Mouse (Mus musculus) thymus, adult 2 months (tissue): ENCODE measurements at regions not wholly inside any gene's neighbourhood (a gene's known extent, or its start where the extent isn't known, plus 50 kb on each side); places are given as distances from the start of the nearest gene placed in this dataset.
"Not testable (repeated sequence)": the region's sequence is repeated elsewhere in the genome, so short reads cannot be mapped to it uniquely, and the experiment has no call there.

Experiments
- DNase-seq: peaks from one replicate; pipeline ENCODE4 v3.0.0; 2021
- H3K27ac ChIP-seq: fragments of 200-500 bp; 2 replicates; pipeline ENCODE4 v1.5.1; 2012; ENCODE audit warnings: low read length, control low read depth; ENCODE audit not compliant: control insufficient read depth, insufficient read depth
- H3K27me3 ChIP-seq: fragments of 200-500 bp; 2 replicates; pipeline ENCODE4 v1.6.1; 2012; ENCODE audit warnings: mild to moderate bottlenecking, low read length, moderate library complexity, mixed read lengths; ENCODE audit not compliant: control insufficient read depth, insufficient read depth
- H3K36me3 ChIP-seq: fragments of 200-500 bp; 2 replicates; pipeline ENCODE4 v1.6.1; 2012; ENCODE audit warnings: mild to moderate bottlenecking, low read length, moderate library complexity; ENCODE audit not compliant: control insufficient read depth, insufficient read depth
- H3K4me1 ChIP-seq: fragments of 200-500 bp; replicated peaks from 2 replicates; pipeline ENCODE4 v1.6.1; 2012; ENCODE audit warnings: low read length; ENCODE audit not compliant: control insufficient read depth, insufficient read depth
- H3K4me3 ChIP-seq: fragments of 200-500 bp; 2 replicates; pipeline ENCODE4 v1.5.1; 2012; ENCODE audit warnings: mild to moderate bottlenecking, low read length, control low read depth, moderate library complexity; ENCODE audit not compliant: control insufficient read depth, insufficient read depth
- CTCF ChIP-seq: fragments of 200-500 bp; IDR thresholded peaks from 2 replicates; pipeline ENCODE4 v1.5.1; 2012; ENCODE audit warnings: mild to moderate bottlenecking, control low read depth, low read length, moderate library complexity, borderline replicate concordance; ENCODE audit not compliant: control insufficient read depth, poor library complexity, insufficient read depth; ENCODE audit errors: extremely low read depth
- POLR2A ChIP-seq: fragments of 200-500 bp; IDR thresholded peaks from 2 replicates; pipeline ENCODE4 v1.6.1; 2012; ENCODE audit warnings: mild to moderate bottlenecking, low read length, control low read depth, moderate library complexity; ENCODE audit not compliant: control insufficient read depth, poor library complexity, insufficient read depth; ENCODE audit errors: extremely low read depth
- WGBS: fragments of 180-500 bp; shearing (Covaris S2); methylation state at CpG from one replicate; pipeline ENCODE4 v1.1.7; 2018; 5-methylcytosine and 5-hydroxymethylcytosine counted together

DNA sequence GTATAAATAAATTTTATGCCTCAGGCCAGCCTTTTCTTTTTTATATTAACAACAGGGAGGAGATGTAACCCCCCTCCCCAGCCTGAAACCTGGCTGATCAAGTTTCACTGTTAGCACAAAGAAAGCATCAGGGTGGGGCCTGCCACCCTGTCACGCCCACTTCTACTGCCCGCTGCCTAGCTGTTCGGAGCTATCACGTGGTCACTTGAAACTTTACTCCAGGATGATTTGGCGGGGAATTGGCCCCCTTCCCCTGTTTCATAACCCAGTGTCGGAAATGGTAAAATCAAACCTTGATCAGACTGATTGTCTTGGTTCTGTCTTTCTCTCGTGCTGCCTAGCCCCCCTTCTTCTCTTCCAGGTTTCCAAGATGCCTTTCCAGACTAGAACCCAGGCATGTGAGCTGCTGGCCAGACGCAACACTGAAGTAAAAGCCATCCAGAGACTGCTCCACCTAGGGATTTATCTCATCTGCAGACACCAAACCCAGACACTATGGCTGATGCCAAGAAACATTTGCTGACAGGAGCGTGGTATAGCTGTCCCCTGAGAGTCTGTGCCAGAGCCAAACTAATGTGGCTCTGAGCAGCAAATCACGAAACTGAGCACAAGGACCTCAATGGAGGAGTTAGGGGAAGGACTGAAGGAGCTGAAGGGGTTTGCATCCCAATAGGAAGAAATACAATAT, 1386.6 kb upstream of the 1700008P02Rik start:
- no peak for TF ChIP-seq POLR2A
- TF ChIP-seq CTCF: no peak
- Histone ChIP-seq H3K4me1 (no peaks in the 10 kb centered on the region), H3K4me3 (no peak overlapping the region), H3K27ac (no peak overlapping the region), H3K27me3 (no peaks in the 10 kb centered on the region), H3K36me3 (no peaks in the 10 kb centered on the region)
- DNase-seq: no peak
- WGBS: 88% methylated on average over 10 of the region's 10 CpGs

GRCm38 (mm10) chr3:8006273-8006672, 1386.0 kb upstream of the 1700008P02Rik start:
- Histone ChIP-seq H3K4me3 (no peak overlapping the region), H3K4me1 (no peaks in the 10 kb centered on the region), H3K27me3 (no peaks in the 10 kb centered on the region), H3K36me3 (no peaks in the 10 kb centered on the region), H3K27ac (no peak overlapping the region)
- 87% methylated on average over 5 of the region's 5 CpGs for WGBS
- no peak for DNase-seq
- no peak for TF ChIP-seq CTCF

DNA sequence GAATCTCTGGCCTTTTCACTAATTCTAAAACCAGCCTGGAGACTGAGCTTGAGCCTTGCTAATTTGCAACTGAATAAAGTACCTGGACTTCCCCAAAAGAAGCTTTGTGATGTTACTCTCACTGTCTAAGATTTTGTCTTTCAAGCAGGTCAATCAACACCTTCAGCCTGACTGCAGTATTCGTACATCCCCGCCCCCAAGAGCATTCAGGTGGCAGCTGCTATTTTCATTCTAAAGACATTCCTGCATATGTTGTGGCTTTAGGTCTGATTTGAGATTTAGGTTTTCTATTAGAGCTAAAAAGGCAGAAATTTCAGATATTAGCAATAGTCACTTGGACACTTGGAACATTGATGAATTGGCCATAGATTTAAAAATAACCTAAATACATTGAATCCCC, 1385.4 kb upstream of the 1700008P02Rik start:
- H3K27me3 ChIP-seq, H3K4me3 ChIP-seq, H3K27ac ChIP-seq, H3K4me1 ChIP-seq, H3K36me3 ChIP-seq, DNase-seq: not testable (repeated sequence)
- WGBS: 92% methylated on average over 2 of the region's 2 CpGs

DNA sequence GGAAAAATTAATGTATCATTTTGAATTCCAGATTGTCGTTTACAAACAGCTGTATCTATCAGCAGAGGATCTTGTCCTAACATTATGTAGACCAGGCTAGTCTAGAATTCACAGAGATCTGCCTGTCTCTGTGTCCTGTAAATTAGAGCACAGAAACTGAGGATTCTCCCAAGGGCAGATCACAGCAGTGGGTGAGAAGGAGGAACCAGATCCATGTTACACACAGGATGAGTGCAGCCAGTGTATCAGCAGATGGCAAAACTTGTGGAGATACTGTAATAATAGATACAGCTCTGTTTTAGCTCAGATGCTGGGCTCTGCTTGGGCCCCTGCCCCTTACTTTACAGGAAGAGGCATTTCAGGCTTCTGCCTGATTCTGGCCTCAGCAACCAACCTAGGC, 1384.0 kb upstream of the 1700008P02Rik start:
- 95% methylated on average over 1 of the region's 1 CpGs for WGBS
- Histone ChIP-seq H3K36me3 (no peaks in the 10 kb centered on the region), H3K4me3 (no peak overlapping the region), H3K27ac (no peak overlapping the region), H3K27me3 (no peaks in the 10 kb centered on the region), H3K4me1 (no peaks in the 10 kb centered on the region)
- DNase-seq: no peak
- TF ChIP-seq CTCF: no peak
- TF ChIP-seq POLR2A: no peak

DNA sequence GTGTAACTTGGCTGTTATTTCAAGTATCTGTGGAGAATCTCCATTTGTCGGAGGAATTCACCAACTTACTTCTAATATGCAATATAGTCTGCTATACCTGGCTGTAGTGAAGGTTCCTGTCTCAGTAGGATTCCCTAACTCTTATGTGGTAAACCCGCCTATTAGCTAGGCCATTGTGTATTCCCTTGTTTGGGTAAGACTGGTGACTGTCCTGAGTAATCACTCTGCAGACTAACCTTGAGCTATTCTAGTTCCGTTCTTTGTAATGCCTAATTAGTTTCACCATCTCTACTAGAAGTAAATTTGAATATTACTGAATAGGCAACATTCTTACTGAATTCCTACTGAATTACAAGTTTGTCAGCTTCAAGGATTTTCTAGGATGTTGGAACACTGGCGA, 1380.8 kb upstream of the 1700008P02Rik start:
- no peaks in the 10 kb centered on the region for H3K36me3 ChIP-seq
- TF ChIP-seq POLR2A: no peak
- H3K4me3 ChIP-seq: no peak overlapping the region
- no peaks in the 10 kb centered on the region for H3K27me3 ChIP-seq
- DNase-seq: no peak
- H3K27ac ChIP-seq: no peak overlapping the region
- WGBS: 94% methylated on average over 4 of the region's 4 CpGs
- H3K4me1 ChIP-seq: no peaks in the 10 kb centered on the region

- Histone ChIP-seq H3K27me3 (no peaks in the 10 kb centered on the region), H3K4me3 (no peak overlapping the region), H3K27ac (no peak overlapping the region), H3K36me3 (no peaks in the 10 kb centered on the region), H3K4me1 (no peaks in the 10 kb centered on the region)
- no peak for DNase-seq
- TF ChIP-seq POLR2A (no peak), CTCF (no peak)
- WGBS: 93% methylated on average over 2 of the region's 2 CpGs
These were observed 1372.1 kb upstream of the 1700008P02Rik start for GRCm38 (mm10) chr3:7992322-7992721.

DNA sequence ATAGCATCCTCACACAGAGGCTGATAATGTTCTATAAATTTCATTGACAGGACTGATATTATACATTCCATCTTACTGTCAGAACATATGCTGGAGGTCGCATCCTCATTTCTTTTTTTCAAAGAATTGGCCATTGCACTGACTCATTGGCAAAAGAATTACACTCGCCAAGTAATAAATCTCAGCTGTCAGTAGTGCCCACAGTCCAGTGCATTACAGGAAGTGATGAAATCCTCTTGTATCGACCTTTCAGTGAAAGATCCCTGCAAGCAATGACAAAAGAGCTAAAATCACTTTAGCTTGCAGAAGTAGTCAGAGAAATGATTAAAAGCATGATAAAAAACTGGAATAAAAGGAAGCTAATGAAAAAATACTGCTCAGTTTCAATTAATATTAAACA, 1353.0 kb upstream of the 1700008P02Rik start:
- TF ChIP-seq CTCF (no peak), POLR2A (no peak)
- DNase-seq: no peak
- H3K4me1 ChIP-seq: no peaks in the 10 kb centered on the region

More for the DNA sequence above, 1353.0 kb upstream of the 1700008P02Rik start:
- Histone ChIP-seq H3K36me3 (no peaks in the 10 kb centered on the region), H3K4me3 (no peak overlapping the region), H3K27me3 (no peaks in the 10 kb centered on the region), H3K27ac (no peak overlapping the region)
- 26% methylated on average over 3 of the region's 3 CpGs for WGBS
